Mouse (Mus musculus) C2C12 (cell line): ENCODE measurements around the gene Slc6a11. TPM values are rescaled to one million over a fixed set of nuclear protein-coding genes. Genes with fewer than 3 reads are reported as not detected.

Experiments
- H3K27me3 ChIP-seq: one replicate; pipeline ENCODE4 v1.6.1; 2011; ENCODE audit not compliant: control insufficient read depth, insufficient read depth, insufficient read length
- H3K36me3 ChIP-seq: one replicate; pipeline ENCODE4 v1.6.1; 2011; ENCODE audit not compliant: control insufficient read depth, insufficient read depth
- H3K4me3 ChIP-seq: one replicate; pipeline ENCODE4 v1.5.1; 2011; ENCODE audit warnings: mild to moderate bottlenecking, control low read depth; ENCODE audit not compliant: poor library complexity, insufficient read depth, severe bottlenecking
- H3K79me2 ChIP-seq: one replicate; pipeline ENCODE4 v1.6.1; 2011; ENCODE audit not compliant: control insufficient read depth, insufficient read depth
- H3K79me3 ChIP-seq: one replicate; pipeline ENCODE4 v1.6.1; 2011; ENCODE audit warnings: low read depth, control low read depth
- H3ac ChIP-seq: one replicate; pipeline ENCODE3; 2011; ENCODE audit warnings: low read depth; ENCODE audit not compliant: control insufficient read depth, insufficient read length
- CEBPB ChIP-seq: IDR thresholded peaks from one replicate; pipeline ENCODE4 v1.6.1; 2011; ENCODE audit warnings: low read depth, mild to moderate bottlenecking, control low read depth, moderate library complexity
- CTCF ChIP-seq: IDR thresholded peaks from one replicate; pipeline ENCODE4 v1.5.1; 2011; ENCODE audit not compliant: control insufficient read depth, insufficient read depth, insufficient read length
- FOSL1 ChIP-seq: IDR thresholded peaks from one replicate; pipeline ENCODE4 v1.8.0; 2011; ENCODE audit warnings: mild to moderate bottlenecking, low read length; ENCODE audit not compliant: poor library complexity, insufficient read depth, severe bottlenecking
- MAX ChIP-seq: IDR thresholded peaks from one replicate; pipeline ENCODE4 v1.6.1; 2011; ENCODE audit warnings: mild to moderate bottlenecking, control low read depth
- MYOD1 ChIP-seq: IDR thresholded peaks from one replicate; pipeline ENCODE4 v1.6.1; 2011; ENCODE audit warnings: low read depth; ENCODE audit not compliant: control insufficient read depth, insufficient read length
- MYOG ChIP-seq: IDR thresholded peaks from one replicate; pipeline ENCODE4 v1.6.1; 2011; ENCODE audit not compliant: control insufficient read depth, insufficient read length; ENCODE audit errors: extremely low read depth
- USF1 ChIP-seq: IDR thresholded peaks from one replicate; pipeline ENCODE4 v1.6.1; 2011; ENCODE audit warnings: low read depth, mild to moderate bottlenecking, control low read depth, moderate library complexity
- polyA plus RNA-seq: library from polyadenylated mRNA; unstranded; fragments of >200 nt; fragmentation: generic; extraction: Trizol; gene quantifications from one replicate; pipeline ENCODE4 v1.2.1, GENCODE M21; 2012; ENCODE audit warnings: missing spikeins

The Slc6a11 gene
- polyA plus RNA-seq, 1 experiment, result not detected

DNA sequence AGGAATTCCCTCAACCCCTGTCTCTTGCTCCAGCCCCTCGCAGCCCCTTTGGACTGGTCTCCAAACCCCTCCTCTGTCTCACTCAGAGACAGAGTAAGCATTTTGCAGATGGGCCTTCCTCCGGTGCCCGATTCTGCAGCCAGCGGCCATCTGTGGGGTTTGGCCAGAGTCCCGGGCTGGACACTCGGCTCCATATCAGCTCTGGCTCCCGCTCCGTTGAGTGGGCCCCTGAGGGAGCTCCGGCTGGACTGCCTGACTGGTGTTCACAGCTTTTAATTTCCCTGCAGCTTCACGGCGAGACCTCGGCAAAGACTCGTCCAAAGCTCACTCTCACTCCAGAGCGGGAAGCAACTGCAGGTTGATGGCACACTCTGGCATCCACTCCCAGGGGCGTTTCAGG lies 141.2 kb downstream of the Slc6a11 start:
- Histone ChIP-seq H3K4me3 (no peak overlapping the region), H3K27me3 (peaks cover 67% of the 10 kb centered on the region), H3K79me2 (no peaks in the 10 kb centered on the region), H3K79me3 (no peaks in the 10 kb centered on the region), H3K36me3 (no peaks in the 10 kb centered on the region), H3ac (no peak overlapping the region)
- TF ChIP-seq USF1 (no peak), CEBPB (no peak), FOSL1 (no peak), MAX (no peak), MYOG (no peak), MYOD1 (no peak), CTCF (no peak)

GRCm38 (mm10) chr6:114273997-114274728 lies 143.1 kb downstream of the Slc6a11 start:
- no peak overlapping the region for H3K4me3 ChIP-seq
- peaks cover 84% of the 10 kb centered on the region for H3K27me3 ChIP-seq
- H3ac ChIP-seq, result no peak overlapping the region
- no peaks in the 10 kb centered on the region for H3K36me3 ChIP-seq
- no peaks in the 10 kb centered on the region for H3K79me2 ChIP-seq
- no peaks in the 10 kb centered on the region for H3K79me3 ChIP-seq
- no peak for TF ChIP-seq CTCF
- no peak for TF ChIP-seq MAX
- TF ChIP-seq USF1, result no peak

GRCm38 (mm10) chr6:114275800-114276199 lies 144.8 kb downstream of the Slc6a11 start:
- no peak overlapping the region for H3K4me3 ChIP-seq
- TF ChIP-seq FOSL1 (no peak), MYOD1 (no peak), CTCF (no peak), USF1 (no peak), MAX (no peak), CEBPB (no peak), MYOG (no peak)
- no peaks in the 10 kb centered on the region for H3K79me3 ChIP-seq
- H3K27me3 ChIP-seq, result peaks cover 90% of the 10 kb centered on the region
- no peaks in the 10 kb centered on the region for H3K79me2 ChIP-seq
- no peak overlapping the region for H3ac ChIP-seq
- H3K36me3 ChIP-seq, result no peaks in the 10 kb centered on the region

DNA sequence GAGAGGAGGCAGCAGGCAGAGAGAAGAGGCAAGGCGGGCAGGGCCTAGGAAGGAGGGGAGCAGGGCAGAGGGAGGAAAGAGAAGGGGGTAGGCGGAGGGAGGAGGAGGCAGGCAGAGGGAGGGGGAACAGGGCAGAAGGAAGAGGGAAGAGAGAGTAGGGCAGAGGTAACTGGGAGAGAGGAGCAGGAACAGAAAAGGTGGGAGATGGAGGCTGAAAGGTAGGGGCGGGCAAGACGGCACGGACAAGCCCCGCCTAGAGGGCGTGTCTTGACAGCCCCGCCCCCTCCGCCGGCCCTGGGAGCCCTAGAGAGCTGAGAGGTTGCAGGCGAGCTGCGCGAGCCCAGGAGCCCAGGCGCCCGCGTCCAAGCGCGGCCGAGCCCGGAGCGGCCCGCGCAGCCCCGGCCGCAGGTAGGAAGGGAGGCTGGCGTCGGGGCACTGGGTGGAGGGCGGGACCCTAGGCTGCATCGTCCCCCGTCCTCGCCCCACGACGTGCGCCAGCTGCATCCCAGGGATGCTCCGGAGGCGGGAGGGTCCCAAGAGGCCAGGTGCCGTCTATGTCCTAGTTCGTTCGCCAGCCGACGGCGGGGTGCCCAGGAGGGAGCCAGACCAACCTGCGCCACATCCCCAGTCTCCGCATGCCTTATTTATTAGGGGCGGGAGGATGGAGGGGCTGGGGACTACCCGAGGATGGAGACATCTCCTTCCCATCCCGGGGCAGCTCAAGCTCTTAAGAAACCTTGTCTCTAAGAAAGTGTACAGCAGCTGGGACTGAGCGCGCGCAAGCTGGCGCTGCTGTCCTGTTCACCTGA lies 151.6 kb downstream of the Slc6a11 start, which contains the start of gene Slc6a1:
TSS of gene Slc6a1 (plus strand) at position 167 of the 809 bp plus-strand sequence.
- no peak within 1 kb of the TSS for H3K4me3 ChIP-seq
- H3K36me3 ChIP-seq, result no peaks in the 10 kb centered on the region
- TF ChIP-seq CTCF (no peak), MYOD1 (no peak), CEBPB (no peak), USF1 (no peak), FOSL1 (no peak), MAX (no peak), MYOG (no peak)
- H3K79me2 ChIP-seq, result no peaks in the 10 kb centered on the region
- no peak within 1 kb of the TSS for H3ac ChIP-seq
- peaks cover 91% of the 10 kb centered on the region for H3K27me3 ChIP-seq
- H3K79me3 ChIP-seq, result no peaks in the 10 kb centered on the region

DNA sequence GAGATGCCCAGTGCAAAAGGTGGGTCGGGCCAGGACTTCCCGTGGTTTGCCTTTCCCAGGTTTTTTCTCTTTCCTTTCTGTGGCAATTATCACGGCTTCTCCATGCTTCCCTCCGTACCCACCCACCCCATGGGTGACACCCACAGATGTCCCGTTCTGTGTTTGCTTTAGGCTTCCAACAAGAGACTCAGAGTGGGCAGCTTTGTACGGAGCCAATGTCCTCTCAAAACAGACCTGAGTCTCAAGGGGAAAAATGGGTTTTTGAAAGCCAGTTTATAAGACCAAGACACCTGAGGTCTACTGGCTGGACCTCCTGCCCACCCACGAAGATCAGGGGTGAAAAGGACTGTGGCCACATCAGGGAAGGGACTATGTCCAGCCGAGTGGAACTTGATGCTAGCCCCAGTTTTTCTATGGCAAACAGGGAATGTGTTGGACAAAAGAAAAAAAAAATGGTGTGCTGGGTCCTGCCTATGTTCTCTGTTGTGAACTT lies 152.3 kb downstream of the Slc6a11 start:
- H3ac ChIP-seq, result no peak overlapping the region
- TF ChIP-seq CTCF (no peak), MAX (no peak), CEBPB (no peak), USF1 (no peak), MYOD1 (no peak), MYOG (no peak), FOSL1 (no peak)
- H3K4me3 ChIP-seq, result no peak overlapping the region
- H3K36me3 ChIP-seq, result no peaks in the 10 kb centered on the region
- no peaks in the 10 kb centered on the region for H3K79me2 ChIP-seq
- no peaks in the 10 kb centered on the region for H3K79me3 ChIP-seq
- peaks cover 91% of the 10 kb centered on the region for H3K27me3 ChIP-seq
